Mouse (Mus musculus) bone marrow macrophage, adult 2 months (primary cell): ENCODE data around the gene Nfe2.
"Not testable (repeated sequence)": the region's sequence is repeated elsewhere in the genome, so short reads cannot be mapped to it uniquely, and the experiment has no call there.

ENCODE experiments used
- CTCF ChIP-seq: IDR thresholded peaks from 2 replicates; pipeline ENCODE4 v1.5.1; 2012; ENCODE audit warnings: low read depth, mild to moderate bottlenecking, low read length, moderate library complexity
- POLR2A ChIP-seq: IDR thresholded peaks from 2 replicates; pipeline ENCODE4 v1.6.1; 2012; ENCODE audit warnings: mild to moderate bottlenecking, low read depth, low read length, borderline replicate concordance

DNA sequence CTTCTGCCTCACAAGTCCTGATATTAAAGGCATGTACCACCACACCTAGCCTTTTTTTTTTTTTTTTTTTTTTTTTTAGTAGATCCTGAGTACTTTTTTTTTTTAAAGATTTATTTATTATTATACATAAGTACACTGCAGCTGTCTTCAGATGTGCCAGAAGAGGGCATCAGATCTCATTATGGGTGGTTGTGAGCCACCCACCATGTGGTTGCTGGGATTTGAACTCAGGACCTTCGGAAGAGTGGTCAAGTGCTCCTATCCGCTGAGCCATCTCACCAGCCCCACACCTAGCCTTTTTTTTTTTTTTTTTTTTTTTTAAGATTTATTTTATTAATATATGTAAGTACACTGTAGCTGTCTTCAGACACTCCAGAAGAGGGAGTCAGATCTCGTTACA, 17.7 kb upstream of the Nfe2 start:
- TF ChIP-seq POLR2A, CTCF: not testable (repeated sequence)
